Mouse (Mus musculus): ENCODE measurements at regions not wholly inside any gene's neighbourhood (a gene's known extent, or its start where the extent isn't known, plus 50 kb on each side); places are given as distances from the start of the nearest gene placed in this dataset.
A peak's percentile ranks its signal among the peaks of the same experiment; 100 is the strongest.

DNA sequence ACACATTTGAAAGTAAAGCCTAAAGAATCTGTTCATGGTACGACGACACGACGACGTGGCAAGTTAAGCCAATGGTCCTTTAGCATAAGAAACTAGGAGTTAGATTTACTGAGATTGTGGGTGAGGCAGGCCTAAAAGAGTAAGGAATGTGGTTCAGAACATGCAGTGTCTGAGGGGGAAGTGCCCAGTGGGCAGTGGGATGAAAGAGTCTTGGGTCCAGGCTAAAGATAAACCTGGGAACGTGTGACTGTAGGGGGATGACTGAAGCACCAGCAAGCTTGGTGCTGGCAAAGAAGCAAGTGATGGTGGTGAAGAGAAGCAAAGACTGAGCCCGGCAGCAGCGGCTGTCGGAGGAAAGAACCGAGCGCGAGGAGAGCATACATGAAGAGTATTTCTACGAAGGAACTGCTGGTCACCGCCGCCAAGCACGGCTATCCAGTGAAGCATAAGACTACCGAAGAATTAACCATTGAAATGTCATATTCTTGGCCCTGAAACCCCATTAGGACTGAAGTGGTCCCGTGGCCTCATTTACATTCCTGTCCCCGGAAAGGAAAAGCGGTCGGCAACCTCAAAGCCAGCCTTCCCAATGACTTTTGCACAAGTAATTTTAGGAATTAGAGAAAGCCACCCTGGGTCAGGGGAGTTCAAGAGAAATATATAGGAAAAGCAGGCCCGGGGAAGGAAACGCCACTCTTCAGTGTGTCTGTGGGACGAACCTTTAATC, 76.2 kb upstream of the Armc2 start:
- DNase-seq (ENCODE audit: low read depth, low spot score), result no peak

- no peak for DNase-seq (ENCODE audit: low read depth, low spot score)
Observed at GRCm38 (mm10) chr10:42093176-42093759, 75.0 kb upstream of the Armc2 start.

DNA sequence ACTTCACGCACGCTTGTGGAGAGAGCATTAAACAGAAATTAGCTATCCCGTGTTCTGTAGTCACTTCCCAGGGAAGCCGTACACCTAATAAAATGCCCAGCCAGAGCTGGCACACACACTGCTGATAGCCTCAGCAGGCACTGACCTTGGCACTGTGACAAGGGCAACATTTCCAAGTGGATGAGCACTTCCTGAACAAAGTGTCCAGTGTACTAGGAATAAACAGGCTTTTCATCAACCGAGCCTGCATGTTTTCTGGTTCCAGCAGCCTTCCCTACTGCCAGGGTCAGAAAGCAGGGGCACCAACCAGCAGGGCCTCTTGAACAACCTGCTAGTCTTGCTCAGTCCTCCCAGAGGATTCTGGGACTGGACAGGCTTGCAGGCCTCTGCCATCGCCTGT, 74.3 kb upstream of the Armc2 start:
- DNase-seq (ENCODE audit: low read depth, low spot score), result no peak

GRCm38 (mm10) chr10:42091546-42092168, 73.4 kb upstream of the Armc2 start:
- DNase-seq (ENCODE audit: low read depth, low spot score), result no peak

- no peak for DNase-seq (ENCODE audit: low read depth, low spot score)
Observed at GRCm38 (mm10) chr10:42090806-42091205, 72.6 kb upstream of the Armc2 start.

GRCm38 (mm10) chr10:42090147-42090546, 71.9 kb upstream of the Armc2 start:
- no peak for DNase-seq (ENCODE audit: low read depth, low spot score)

- no peak for DNase-seq (ENCODE audit: low read depth, low spot score)
Observed at GRCm38 (mm10) chr10:42089686-42090085, 71.4 kb upstream of the Armc2 start.

DNA sequence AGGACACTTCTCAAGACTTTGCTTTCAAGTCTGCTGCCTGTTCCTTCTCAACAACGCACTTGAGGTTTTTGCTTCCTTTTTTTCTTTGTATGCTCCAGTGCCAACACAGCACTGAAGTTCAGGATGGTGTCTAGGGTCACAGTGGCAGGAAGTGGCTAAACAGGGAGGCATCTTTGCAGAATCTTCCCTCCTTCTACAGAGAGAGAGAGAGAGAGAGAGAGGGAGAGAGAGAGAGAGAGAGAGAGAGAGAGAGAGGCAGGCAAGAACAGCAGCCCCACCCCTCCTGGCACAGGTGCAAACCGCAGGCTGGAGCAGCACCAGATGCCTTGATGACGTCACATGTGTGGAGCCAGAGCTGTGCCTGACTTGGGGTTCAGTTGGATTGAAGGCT, 71.0 kb upstream of the Armc2 start:
- peak; percentile 40 for DNase-seq (ENCODE audit: low read depth, low spot score)

DNA sequence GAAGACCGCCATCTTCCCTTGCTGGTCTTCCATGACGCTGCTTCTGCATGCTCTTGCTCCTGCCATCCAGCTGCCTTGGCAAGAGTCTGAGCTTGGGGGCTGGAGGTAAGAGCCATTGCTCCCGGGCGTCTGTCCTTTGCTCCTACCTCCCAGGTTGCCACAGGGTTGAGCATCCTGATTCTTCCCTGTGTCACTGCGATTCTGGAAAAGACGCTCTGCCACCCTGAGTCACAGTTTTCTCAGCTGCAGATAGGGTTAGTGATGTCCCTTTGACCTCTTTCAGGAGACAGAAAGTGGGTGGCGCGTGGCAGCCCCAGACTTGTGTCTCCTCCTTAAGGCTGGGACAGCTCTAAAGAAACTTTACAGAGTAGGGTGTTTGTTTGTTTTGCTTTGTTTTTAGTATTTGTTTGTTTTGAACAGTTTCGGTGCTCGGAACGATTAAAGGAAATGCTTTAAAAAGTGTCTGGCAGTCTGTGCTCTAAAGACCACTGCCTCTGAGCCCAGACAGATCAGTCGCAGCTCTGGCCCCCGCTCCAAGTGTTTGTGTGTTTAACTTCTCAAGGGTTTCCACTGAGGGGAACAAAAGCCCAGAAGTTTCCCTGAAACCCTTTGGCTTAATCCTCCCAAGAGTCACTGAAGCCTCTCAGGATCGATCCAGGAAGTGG, 70.5 kb upstream of the Armc2 start:
- DNase-seq (ENCODE audit: low read depth, low spot score), result no peak

GRCm38 (mm10) chr10:42087906-42088305, 69.7 kb upstream of the Armc2 start:
- DNase-seq (ENCODE audit: low read depth, low spot score), result no peak

DNA sequence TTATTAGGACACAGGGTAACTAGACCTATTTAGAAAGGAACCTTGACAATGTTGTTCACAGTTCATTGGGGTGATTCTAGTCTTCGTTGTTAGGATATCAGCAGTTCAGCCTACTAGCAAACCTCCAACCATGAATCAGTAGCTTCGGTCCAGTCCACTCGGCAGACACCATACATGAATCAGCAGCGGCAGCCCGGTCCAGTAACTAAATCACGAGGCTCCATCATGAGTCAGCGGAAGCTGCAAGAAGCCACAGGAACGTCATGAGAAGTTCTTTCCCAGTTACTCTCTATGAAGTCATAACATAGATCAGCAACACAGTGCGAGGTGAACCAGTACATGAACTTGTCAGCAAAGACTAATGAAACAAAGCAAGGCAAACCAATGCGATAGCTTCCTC, 68.4 kb upstream of the Armc2 start:
- DNase-seq (ENCODE audit: low read depth, low spot score), result no peak

DNA sequence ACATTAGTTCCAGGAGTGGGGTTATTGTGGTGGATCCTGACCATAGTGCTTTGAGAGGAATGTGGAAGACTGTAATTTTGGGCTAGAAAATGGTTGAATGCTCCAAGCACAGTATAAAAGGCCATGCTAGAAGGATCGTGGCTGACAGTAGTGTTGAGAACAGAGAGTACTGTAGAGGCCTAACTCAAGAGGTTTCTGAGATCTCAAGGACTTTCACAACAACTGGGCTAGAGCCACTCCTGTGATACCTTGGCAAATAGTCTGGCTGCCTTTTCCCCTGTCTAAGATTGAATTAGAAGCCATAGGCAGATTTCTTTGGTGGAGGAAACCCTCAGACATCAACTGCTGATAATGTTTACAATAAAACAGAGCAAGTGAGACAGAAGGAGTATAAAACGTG, 67.1 kb upstream of the Armc2 start:
- no peak for DNase-seq (ENCODE audit: low read depth, low spot score)

GRCm38 (mm10) chr10:42082227-42082840, 64.1 kb upstream of the Armc2 start:
- no peak for DNase-seq (ENCODE audit: low read depth, low spot score)

DNA sequence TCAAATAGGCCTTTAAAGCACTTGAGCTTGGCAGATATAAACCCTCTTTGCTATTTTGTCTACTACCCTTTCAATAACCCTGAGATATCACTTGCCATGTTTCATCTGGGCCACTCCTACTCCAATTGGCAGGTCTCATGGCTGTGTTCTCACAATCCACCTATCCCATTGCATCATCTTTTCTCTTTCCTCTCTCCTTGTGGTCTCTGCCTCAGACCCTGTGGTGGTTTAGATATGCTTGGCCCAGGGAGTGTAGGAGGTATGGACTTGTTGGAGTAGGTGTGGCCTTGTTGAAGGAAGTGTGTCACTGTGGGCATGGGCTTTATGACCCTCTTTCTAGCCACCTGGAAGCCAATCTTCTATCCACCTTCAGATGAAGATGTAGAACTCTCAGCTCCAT, 61.5 kb upstream of the Armc2 start:
- DNase-seq (ENCODE audit: low read depth, low spot score), result no peak

GRCm38 (mm10) chr10:42076711-42077110, 58.5 kb upstream of the Armc2 start:
- DNase-seq (ENCODE audit: low read depth, low spot score), result no peak

DNA sequence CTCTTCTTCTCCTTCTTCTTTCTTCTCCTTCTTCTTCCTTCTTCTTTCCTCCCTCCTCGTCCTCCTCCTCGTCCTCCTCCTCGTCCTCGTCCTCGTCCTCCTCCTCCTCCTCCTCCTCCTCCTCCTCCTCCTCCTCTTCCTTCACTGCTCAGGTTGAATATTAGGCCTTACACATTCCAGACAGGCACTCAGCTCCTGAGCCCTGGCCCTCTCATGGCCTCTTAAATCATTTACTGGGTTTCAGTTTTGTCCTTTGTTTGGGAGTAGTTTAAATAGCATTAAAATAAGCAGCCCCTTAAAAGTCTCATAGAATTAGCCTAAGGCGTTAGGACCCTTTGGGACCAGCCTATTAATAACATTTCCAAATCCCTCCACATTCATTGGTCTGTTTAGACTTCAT, 57.3 kb upstream of the Armc2 start:
- DNase-seq (ENCODE audit: low read depth, low spot score), result no peak

DNA sequence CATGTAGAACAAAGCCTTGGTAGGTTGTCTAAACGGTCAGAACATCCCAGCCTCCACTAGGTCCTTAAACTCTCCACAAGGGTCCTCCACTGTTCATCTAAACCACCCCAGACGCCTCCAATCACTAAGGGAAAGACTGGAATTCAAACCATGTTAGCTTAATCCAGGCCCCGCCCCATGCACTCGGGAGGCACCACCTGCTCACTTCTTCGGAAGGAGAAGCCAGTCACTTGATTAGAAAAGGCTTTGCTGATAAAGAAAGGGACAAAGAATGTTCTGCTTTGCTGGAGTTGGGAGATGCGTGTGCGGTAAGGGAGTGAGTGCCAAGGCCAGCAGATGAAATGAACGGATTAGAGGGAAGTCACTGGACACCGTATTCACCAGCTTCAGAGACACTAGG, 54.5 kb upstream of the Armc2 start:
- DNase-seq (ENCODE audit: low read depth, low spot score), result no peak

- no peak for DNase-seq (ENCODE audit: low read depth, low spot score)
Observed at GRCm38 (mm10) chr10:42072131-42072530, 53.9 kb upstream of the Armc2 start.

DNA sequence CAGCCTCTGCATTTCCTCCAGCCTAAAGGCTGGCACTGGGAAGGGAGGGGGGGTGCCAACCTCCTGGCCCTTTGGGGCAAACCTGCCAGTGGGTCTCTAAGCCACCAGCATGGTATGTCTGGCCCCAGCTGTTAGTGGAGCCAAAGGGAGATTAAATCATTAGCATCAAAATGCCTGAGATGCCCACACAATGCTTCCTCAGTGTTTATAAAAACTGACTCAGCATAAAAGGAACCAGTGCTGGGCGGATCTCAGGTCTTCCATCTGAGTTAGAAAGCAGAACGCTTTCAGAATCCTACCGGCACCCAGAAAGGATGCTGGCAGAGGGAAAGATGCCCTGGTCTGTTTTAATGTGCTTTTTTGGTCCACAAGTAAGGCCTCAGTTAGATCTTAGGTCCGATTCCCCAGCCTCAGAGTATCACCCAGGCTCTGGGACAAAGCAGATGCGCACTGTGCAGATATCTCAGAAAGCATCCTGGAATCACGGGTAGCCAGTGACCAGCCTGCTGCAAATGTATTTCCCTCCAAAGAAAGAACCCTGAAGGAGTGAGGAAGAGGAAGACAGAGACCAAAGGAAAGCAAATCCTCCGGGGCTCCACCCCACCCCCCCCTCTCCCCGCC, 53.3 kb upstream of the Armc2 start:
- no peak for DNase-seq (ENCODE audit: low read depth, low spot score)

- DNase-seq (ENCODE audit: low read depth, low spot score), result no peak
Observed at GRCm38 (mm10) chr10:42070611-42071403, 52.6 kb upstream of the Armc2 start.

GRCm38 (mm10) chr10:42069751-42070150, 51.5 kb upstream of the Armc2 start:
- no peak for DNase-seq (ENCODE audit: low read depth, low spot score)

Data from forelimb bud, embryonic 11.5 days (tissue).